Mouse (Mus musculus): ENCODE results near the gene Zswim1. TPM values are rescaled to one million over a fixed set of nuclear protein-coding genes. Genes with fewer than 3 reads are reported as not detected.
"Not testable (repeated sequence)": the region's sequence is repeated elsewhere in the genome, so short reads cannot be mapped to it uniquely, and the experiment has no call there.

The Zswim1 gene
- polyA plus RNA-seq, 1 experiment from 2014 or later, result 17.3 TPM

DNA sequence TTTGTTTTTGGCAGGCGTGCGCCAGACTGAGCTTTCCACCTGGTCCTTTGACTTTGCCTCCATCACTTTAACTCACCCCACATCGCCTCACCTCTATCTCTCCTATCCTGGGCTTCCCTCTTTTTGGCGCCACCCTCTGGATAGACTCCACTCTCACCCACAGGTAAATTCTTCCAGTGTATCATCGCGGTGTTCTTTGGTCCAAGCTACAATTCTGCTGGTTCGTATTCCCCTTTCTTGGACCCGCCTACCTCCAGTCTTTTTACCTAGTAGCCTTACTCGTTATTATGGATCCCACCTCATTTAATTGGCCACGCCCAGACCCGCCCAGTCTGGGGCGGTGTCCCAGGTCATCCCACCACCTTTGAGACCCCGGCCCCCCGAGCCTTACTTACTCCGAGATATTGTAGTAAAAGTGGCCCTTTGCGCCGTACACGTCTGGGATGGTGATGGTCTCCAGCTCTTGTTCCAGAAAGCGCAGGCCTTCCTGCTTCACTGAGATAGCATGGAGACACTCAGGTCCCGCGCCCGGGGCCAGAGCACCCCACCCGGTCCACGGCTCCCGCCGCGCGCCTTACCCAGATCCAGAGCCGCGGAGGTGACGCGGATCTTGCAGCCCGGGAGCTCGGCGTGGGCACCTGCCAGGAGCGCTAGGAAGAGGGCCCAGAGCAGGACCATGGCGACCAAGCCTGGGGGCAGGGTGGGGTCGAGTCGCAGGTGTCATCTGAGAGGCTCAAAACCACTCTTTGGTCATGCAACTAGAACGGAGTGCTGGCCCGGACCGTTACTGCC, 34.0 kb downstream of the Zswim1 start:
- H3K4me3 ChIP-seq (replicated peaks), result peak overlapping the region; percentile 53
- ATAC-seq (ENCODE audit: insufficient number of reproducible peaks, insufficient read depth, low FRiP score, low TSS enrichment, low read depth), result peak; percentile 41; the same call in 1 of the 2 replicates
- H3K36me3 ChIP-seq, result no peaks in the 10 kb centered on the region
- no peak overlapping the region; the same call in 1 of the 2 replicates for H3K9ac ChIP-seq (replicated peaks)
- H3K9me3 ChIP-seq, result no peaks in the 10 kb centered on the region
- H3K27ac ChIP-seq, result peak overlapping the region; percentile 53; the same call in 1 of the 2 replicates
- H3K4me2 ChIP-seq, result peak overlapping the region; percentile 95
- H3K4me1 ChIP-seq (replicated peaks), result peaks cover 24% of the 10 kb centered on the region
- 1% methylated on average over 42 of the region's 42 CpGs for WGBS
- peaks cover 71% of the 10 kb centered on the region for H3K27me3 ChIP-seq

DNA sequence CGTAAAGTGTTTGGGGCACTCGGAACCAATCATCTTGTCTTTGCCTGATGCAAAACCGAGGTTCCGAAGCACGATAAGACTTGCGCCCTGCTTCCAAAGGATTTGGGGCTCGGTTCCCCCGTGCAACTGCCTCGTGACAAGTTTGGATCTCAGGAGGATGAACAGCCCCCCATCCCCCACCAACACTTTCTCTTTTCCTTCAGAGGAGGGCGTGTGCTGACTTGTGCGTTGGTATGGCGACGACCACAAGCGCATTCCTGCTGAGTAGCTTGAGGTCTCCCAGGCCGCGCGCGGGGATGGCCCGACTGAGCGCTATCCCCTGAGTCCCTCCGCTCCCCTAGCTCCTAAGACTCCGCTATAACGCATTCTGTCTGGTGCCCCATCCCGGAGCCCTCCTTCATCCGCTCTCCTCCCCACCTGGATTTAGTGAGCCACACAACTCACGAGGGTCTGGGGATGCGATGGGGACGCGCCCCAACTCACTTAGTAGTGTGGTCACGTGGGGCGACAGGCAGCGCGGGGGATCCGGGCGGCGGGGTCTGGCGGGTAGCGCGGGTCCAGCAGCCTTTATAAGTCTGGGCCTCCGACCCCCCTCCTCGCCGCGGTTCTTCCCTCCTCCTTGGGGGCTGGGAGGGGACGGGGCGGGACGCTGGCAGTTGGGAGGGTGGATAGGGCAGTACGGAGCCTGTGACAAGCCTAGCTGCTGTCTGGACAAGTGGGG, 34.8 kb downstream of the Zswim1 start, which contains the start of gene Pltp:
Gene Pltp, minus strand, starts transcription at position 611 of the 721 bp plus-strand sequence.
- under 1% methylated on average over 46 of the region's 47 CpGs for WGBS
- ATAC-seq (ENCODE audit: insufficient number of reproducible peaks, insufficient read depth, low FRiP score, low TSS enrichment, low read depth), result peak; percentile 58; the same call in 1 of the 2 replicates

DNA sequence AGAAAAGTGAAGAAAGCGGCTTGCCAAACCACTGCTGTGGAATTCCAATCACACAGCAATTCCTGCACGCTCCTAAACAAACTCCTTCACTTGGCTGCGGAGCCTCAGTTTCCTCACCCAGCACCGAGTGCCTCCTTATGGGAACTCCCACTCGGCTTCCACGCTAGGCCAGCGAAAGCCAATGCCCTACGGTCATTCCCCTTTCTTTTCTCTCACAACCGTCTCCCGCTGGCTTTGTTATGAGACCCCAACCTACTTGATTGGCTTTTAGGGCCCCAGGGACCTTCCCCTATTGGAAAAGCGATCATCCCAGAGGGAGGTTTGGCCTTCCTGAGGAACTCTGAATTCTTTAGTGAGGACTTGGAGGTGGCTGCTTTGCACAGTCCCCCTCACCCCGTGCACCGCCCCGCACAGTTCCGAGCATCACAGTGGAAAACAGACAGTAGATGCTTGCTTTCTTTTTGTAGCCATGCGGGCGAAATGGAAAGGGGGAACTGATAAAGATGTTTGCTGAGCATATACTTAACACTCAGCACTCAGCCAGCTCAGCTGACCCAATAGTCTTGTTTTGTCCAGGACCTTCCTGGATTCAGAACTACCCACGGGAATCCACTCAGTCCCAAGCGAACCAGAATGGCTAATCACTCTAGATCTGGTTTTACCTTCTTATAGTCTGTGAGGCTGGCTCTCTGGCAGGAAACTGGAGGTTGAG, 35.5 kb downstream of the Zswim1 start:
- Histone ChIP-seq H3K4me1 (replicated peaks) (peaks cover 34% of the 10 kb centered on the region), H3K27ac (no peak overlapping the region), H3K36me3 (no peaks in the 10 kb centered on the region), H3K4me3 (replicated peaks) (peak overlapping the region; percentile 53), H3K4me2 (peak overlapping the region; percentile 95), H3K27me3 (peaks cover 66% of the 10 kb centered on the region), H3K9ac (replicated peaks) (peak overlapping the region; percentile 61), H3K9me3 (no peaks in the 10 kb centered on the region)
- no peak; the same call in 1 of the 2 replicates for ATAC-seq (ENCODE audit: insufficient number of reproducible peaks, insufficient read depth, low FRiP score, low TSS enrichment, low read depth)
- WGBS, result 4% methylated on average over 19 of the region's 19 CpGs

More for the DNA sequence above, 34.8 kb downstream of the Zswim1 start, which contains the start of gene Pltp:
- Histone ChIP-seq H3K4me1 (replicated peaks) (peaks cover 32% of the 10 kb centered on the region), H3K9me3 (no peaks in the 10 kb centered on the region), H3K4me3 (replicated peaks) (peak within 1 kb of the TSS; percentile 53), H3K27ac (peak within 1 kb of the TSS; percentile 53; the same call in 1 of the 2 replicates), H3K9ac (replicated peaks) (peak within 1 kb of the TSS; percentile 61), H3K36me3 (no peaks in the 10 kb centered on the region), H3K4me2 (peak within 1 kb of the TSS; percentile 95), H3K27me3 (peaks cover 71% of the 10 kb centered on the region)

DNA sequence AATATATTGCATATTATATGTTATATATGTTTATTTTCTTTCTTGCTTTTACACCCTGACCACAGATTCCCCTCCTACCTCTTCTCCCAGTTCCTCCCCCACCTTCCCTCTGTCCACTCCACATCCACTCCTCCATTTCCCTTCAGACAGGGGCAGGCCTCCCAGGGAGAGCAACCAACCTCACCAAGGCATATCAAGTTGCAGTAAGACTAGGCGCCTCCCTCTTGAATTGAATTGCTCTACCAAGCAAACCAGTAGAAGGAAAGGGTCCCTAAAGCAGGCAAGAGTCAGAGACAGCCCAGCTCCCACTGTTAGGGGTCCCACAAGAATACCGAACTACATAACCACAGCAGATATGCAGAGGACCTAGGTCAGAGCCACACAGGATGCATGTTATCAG, 36.7 kb downstream of the Zswim1 start:
- H3K27me3 ChIP-seq, result peaks cover 61% of the 10 kb centered on the region
- H3K27ac ChIP-seq, result no peak overlapping the region
- ATAC-seq (ENCODE audit: insufficient number of reproducible peaks, insufficient read depth, low FRiP score, low TSS enrichment, low read depth), result no peak
- WGBS, result 48% methylated on average over 2 of the region's 2 CpGs
- H3K4me2 ChIP-seq, result no peak overlapping the region
- peaks cover 34% of the 10 kb centered on the region for H3K4me1 ChIP-seq (replicated peaks)
- H3K9ac ChIP-seq (replicated peaks), result no peak overlapping the region
- H3K36me3 ChIP-seq, result no peaks in the 10 kb centered on the region
- H3K9me3 ChIP-seq, result no peaks in the 10 kb centered on the region
- H3K4me3 ChIP-seq (replicated peaks), result no peak overlapping the region

DNA sequence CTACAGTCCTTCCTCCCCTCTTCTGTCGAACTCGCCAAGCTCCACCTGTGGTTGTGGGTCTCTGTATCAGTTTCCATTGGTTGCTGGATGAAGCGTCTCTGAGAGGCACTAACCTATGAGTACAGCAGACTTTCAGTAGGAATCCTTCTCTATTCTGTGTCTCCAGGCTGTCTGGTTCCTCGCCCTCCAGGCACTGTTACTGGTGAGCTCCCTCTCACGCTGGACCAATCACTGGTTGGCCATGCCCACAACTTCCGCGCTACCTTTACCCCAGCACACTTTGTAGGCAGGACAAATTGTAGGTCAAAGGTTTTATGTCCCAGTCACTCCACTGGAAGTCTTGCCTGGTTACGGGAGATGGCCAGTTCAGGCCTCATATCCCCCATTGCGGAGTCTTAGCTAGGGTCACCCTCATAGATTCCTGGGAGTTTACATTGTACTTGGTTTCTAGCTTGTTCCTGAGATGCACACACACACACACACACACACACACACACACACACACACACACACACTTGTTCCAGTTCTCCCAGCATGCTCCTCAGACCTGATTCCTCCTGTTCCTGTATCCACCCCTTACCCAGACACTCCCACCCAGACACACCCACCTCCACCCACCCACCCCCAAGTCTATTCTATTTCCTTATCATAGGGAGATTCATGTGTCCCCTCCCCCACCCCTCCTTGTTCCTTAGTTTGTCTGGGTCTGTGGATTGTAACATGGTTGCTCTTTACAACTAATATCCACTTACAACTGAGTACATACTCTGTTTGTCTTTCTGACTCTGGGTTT, 37.4 kb downstream of the Zswim1 start:
- H3K36me3 ChIP-seq, result no peaks in the 10 kb centered on the region

DNA sequence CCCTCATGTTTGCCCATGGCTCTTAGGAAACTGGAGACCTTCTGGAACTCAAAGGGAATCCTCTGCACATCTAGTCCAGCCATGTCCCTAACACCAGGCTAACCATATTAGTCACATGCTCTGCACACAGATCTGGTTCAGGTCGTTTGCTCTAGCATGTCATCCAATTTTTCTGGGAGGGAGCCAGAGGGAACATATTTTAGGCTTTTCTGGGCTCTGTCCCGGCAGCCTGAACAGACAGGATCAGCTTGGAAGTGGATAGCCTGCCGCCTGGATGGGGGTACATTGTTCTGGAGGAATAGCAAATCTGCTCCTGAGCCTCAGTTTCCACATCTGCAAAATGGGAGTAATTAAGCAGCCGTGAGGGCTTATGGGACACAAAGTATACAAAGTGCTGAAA, 38.6 kb downstream of the Zswim1 start:
- 71% methylated on average over 4 of the region's 4 CpGs for WGBS
- no peak overlapping the region for H3K4me3 ChIP-seq (replicated peaks)
- H3K4me1 ChIP-seq (replicated peaks), result peaks cover 34% of the 10 kb centered on the region
- H3K9me3 ChIP-seq, result no peaks in the 10 kb centered on the region
- H3K27me3 ChIP-seq, result peaks cover 42% of the 10 kb centered on the region
- no peak overlapping the region for H3K4me2 ChIP-seq
- no peak overlapping the region for H3K9ac ChIP-seq (replicated peaks)
- ATAC-seq (ENCODE audit: insufficient number of reproducible peaks, insufficient read depth, low FRiP score, low TSS enrichment, low read depth), result no peak
- H3K27ac ChIP-seq, result no peak overlapping the region
- H3K36me3 ChIP-seq, result no peaks in the 10 kb centered on the region

More for the DNA sequence above, 37.4 kb downstream of the Zswim1 start:
- 46% methylated on average over 9 of the region's 9 CpGs for WGBS
- Histone ChIP-seq H3K9ac (replicated peaks) (no peak overlapping the region), H3K27ac (no peak overlapping the region), H3K4me1 (replicated peaks) (peaks cover 34% of the 10 kb centered on the region), H3K4me2 (no peak overlapping the region), H3K9me3 (no peaks in the 10 kb centered on the region), H3K27me3 (peaks cover 54% of the 10 kb centered on the region), H3K4me3 (replicated peaks) (no peak overlapping the region)
- no peak for ATAC-seq (ENCODE audit: insufficient number of reproducible peaks, insufficient read depth, low FRiP score, low TSS enrichment, low read depth)

DNA sequence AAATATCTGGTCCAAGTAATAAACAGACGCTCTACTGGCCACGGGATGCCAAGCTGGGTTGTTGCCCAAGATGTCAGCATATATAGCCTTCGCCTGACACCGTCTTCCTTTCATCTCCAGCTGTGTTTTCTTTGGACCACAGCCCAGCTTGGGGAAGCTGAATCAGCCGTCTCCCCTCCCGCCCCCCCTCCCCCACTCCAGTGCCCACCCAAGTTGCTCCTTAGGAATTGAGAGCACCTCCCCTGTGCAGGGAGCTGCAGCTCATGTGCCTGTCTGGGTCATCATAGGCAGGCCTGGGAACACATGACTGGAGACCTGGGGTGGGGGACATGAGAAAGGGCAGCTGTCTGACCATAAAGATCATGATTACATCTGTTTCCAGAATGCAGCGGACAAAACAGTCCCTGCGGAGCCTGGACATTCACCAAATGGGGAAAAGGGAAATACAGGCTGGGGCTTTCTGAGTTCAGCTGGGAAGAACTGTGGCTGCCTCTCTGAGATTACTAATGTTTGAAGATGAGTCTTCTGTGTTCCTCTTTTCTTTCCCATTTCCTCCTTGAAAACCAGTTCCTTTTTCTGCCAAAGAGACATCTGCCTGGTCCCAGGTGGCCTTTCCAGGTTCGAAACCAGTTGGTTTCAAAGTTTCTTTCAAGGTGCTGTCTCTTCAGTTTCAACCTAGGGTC, 39.8 kb downstream of the Zswim1 start:
- Histone ChIP-seq H3K9me3 (peaks cover 1% of the 10 kb centered on the region; the same call in 1 of the 2 replicates), H3K4me2 (no peak overlapping the region), H3K36me3 (no peaks in the 10 kb centered on the region), H3K27me3 (peaks cover 30% of the 10 kb centered on the region), H3K4me3 (replicated peaks) (no peak overlapping the region), H3K9ac (replicated peaks) (no peak overlapping the region), H3K27ac (peak overlapping the region; percentile 20; the same call in 1 of the 2 replicates), H3K4me1 (replicated peaks) (peaks cover 24% of the 10 kb centered on the region; the same call in 1 of the 2 replicates)
- ATAC-seq (ENCODE audit: insufficient number of reproducible peaks, insufficient read depth, low FRiP score, low TSS enrichment, low read depth), result no peak
- WGBS, result 38% methylated on average over 9 of the region's 9 CpGs

DNA sequence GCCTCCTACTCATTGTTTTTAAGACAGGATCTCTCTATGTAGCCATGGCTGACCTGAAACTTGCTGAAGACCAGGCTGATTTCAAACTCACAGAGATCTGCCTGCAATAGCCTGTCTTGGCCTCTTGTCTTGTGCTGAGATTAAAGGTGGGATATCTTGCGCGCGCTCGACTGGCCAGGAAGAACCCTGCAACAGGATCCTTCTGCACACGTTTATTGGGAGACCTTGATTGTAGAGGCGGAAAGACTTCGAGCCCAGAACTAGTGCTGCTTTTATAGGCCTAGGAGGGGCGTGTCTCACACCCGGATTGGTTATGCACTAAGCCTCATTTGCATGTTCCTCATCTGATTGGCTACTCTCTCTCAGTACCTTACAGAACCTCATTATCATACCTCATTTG, 40.9 kb downstream of the Zswim1 start:
- WGBS, result 88% methylated on average over 9 of the region's 9 CpGs
- H3K4me3 ChIP-seq (replicated peaks); H3K36me3 ChIP-seq; H3K4me2 ChIP-seq; ATAC-seq (ENCODE audit: insufficient number of reproducible peaks, insufficient read depth, low FRiP score, low TSS enrichment, low read depth); H3K9ac ChIP-seq (replicated peaks); H3K9me3 ChIP-seq; H3K27ac ChIP-seq: not testable (repeated sequence)
- peaks cover 19% of the 10 kb centered on the region for H3K27me3 ChIP-seq
- H3K4me1 ChIP-seq (replicated peaks), result peaks cover 15% of the 10 kb centered on the region; the same call in 1 of the 2 replicates

DNA sequence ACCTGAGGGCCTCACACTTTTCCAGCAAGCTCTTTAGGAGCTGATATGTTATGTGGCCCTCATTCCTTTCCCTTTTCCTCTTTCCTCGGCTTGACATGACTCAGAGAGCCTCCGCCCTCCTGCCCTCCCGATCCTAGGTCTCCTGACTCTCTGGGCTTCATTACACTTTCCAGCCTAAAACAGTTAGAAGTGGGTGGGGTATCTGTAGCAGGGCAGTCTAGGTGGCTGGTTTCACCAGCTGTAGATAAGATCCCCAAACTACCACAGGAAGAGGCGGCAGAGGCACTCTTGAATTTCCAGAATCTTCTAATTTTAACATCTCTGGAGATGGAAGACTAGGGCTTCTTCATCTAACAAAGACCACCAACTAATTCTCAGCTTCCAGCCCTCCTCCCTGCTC, 42.1 kb downstream of the Zswim1 start:
- 80% methylated on average over 4 of the region's 4 CpGs for WGBS
- peaks cover 10% of the 10 kb centered on the region; the same call in 1 of the 2 replicates for H3K4me1 ChIP-seq (replicated peaks)
- H3K4me3 ChIP-seq (replicated peaks), result no peak overlapping the region
- no peak overlapping the region for H3K9ac ChIP-seq (replicated peaks)
- H3K36me3 ChIP-seq, result no peaks in the 10 kb centered on the region
- ATAC-seq (ENCODE audit: insufficient number of reproducible peaks, insufficient read depth, low FRiP score, low TSS enrichment, low read depth), result no peak
- H3K27me3 ChIP-seq, result peaks cover 8% of the 10 kb centered on the region
- H3K4me2 ChIP-seq, result no peak overlapping the region
- no peak overlapping the region for H3K27ac ChIP-seq
- H3K9me3 ChIP-seq, result peaks cover 8% of the 10 kb centered on the region; the same call in 1 of the 2 replicates

All from limb, embryonic 12.5 days (tissue).